Mouse (Mus musculus) embryonic facial prominence, embryonic 14.5 days (tissue): ENCODE measurements around the gene Prkch. TPM values are rescaled to one million over a fixed set of nuclear protein-coding genes. Genes with fewer than 3 reads are reported as not detected.

ENCODE experiments used
- ATAC-seq: fragments of 200-750 bp; cut with Nextera tagmentation; 2 replicates; pipeline ENCODE4 v1.8.0; 2017; ENCODE audit warnings: low read depth, moderate number of reproducible peaks, moderate TSS enrichment
- DNase-seq: peaks from one replicate; pipeline ENCODE4 v3.0.0-alpha.2; 2015; ENCODE audit warnings: low spot score
- H3K27ac ChIP-seq: fragments of 300-500 bp; sonication (generic); replicated peaks from 2 replicates; pipeline ENCODE4 v1.5.1; 2014; ENCODE audit warnings: low read depth, mild to moderate bottlenecking, low read length, moderate library complexity
- H3K27me3 ChIP-seq: fragments of 300-500 bp; sonication (generic); replicated peaks from 2 replicates; pipeline ENCODE4 v1.6.1; 2014; ENCODE audit warnings: low read length; ENCODE audit not compliant: control insufficient read depth, insufficient read depth
- H3K36me3 ChIP-seq: fragments of 300-500 bp; sonication (generic); 2 replicates; pipeline ENCODE4 v1.6.1; 2014; ENCODE audit warnings: low read length, mixed read lengths; ENCODE audit not compliant: control insufficient read depth, insufficient read depth
- H3K4me1 ChIP-seq: fragments of 300-500 bp; sonication (generic); 2 replicates; pipeline ENCODE4 v1.6.1; 2014; ENCODE audit warnings: antibody characterized with exemption, low read length; ENCODE audit not compliant: control insufficient read depth, insufficient read depth
- H3K4me2 ChIP-seq: fragments of 300-500 bp; sonication (generic); 2 replicates; pipeline ENCODE4 v1.6.1; 2014; ENCODE audit warnings: low read depth, mild to moderate bottlenecking, low read length, moderate library complexity, mixed read lengths
- H3K4me3 ChIP-seq: fragments of 300-500 bp; sonication (generic); 2 replicates; pipeline ENCODE4 v1.5.1; 2014; ENCODE audit warnings: low read depth, mild to moderate bottlenecking, low read length
- H3K9ac ChIP-seq: fragments of 300-500 bp; sonication (generic); 2 replicates; pipeline ENCODE4 v1.6.1; 2014; ENCODE audit warnings: low read depth, mild to moderate bottlenecking, low read length, moderate library complexity, mixed read lengths
- H3K9me3 ChIP-seq: fragments of 300-500 bp; sonication (generic); 2 replicates; pipeline ENCODE4 v1.6.1; 2016; ENCODE audit warnings: low read length; ENCODE audit not compliant: control insufficient read depth
- WGBS: fragments of 180-500 bp; shearing (Covaris S2); extraction: QIAGEN DNeasy Blood & Tissue Kit; methylation state at CpG from one replicate; pipeline ENCODE4 v1.1.7; 2014; 5-methylcytosine and 5-hydroxymethylcytosine counted together
- polyA plus RNA-seq: library from polyadenylated mRNA; unstranded; fragments of >200 nt; fragmentation: Nextera tagmentation; extraction: Ambion mirVana; gene quantifications from 2 replicates; pipeline ENCODE4 v1.2.1, GENCODE M21; 2014

Prkch gene
- polyA plus RNA-seq, 1 experiment from 2014 or later = 13.6 TPM

GRCm38 (mm10) chr12:73774793-73775385 lies 190.3 kb downstream of the Prkch start:
- Histone ChIP-seq H3K9me3 (no peaks in the 10 kb centered on the region), H3K27ac (peak overlapping the region; percentile 29), H3K9ac (no peak overlapping the region), H3K4me3 (no peak overlapping the region), H3K4me1 (0 out of 2 replicates have a peak, but pooled peaks cover 4% of the 10 kb centered on the region), H3K4me2 (no peak overlapping the region), H3K36me3 (no peaks in the 10 kb centered on the region), H3K27me3 (no peaks in the 10 kb centered on the region)
- DNase-seq (no peak), ATAC-seq (0 out of 2 replicates have a peak, but pooled peaks have one; percentile 56)
- 74% methylated on average over 7 of the region's 7 CpGs for WGBS

- no peak overlapping the region for H3K27ac ChIP-seq
- H3K9me3 ChIP-seq = no peaks in the 10 kb centered on the region
- no peaks in the 10 kb centered on the region for H3K36me3 ChIP-seq
- H3K9ac ChIP-seq = no peak overlapping the region
- ATAC-seq (no peak), DNase-seq (no peak)
- H3K4me1 ChIP-seq = 0 out of 2 replicates have a peak, but pooled peaks cover 5% of the 10 kb centered on the region
- no peak overlapping the region for H3K4me2 ChIP-seq
- 84% methylated on average over 6 of the region's 6 CpGs for WGBS
- H3K27me3 ChIP-seq = no peaks in the 10 kb centered on the region
- no peak overlapping the region for H3K4me3 ChIP-seq
Measured at GRCm38 (mm10) chr12:73776401-73776945, 191.9 kb downstream of the Prkch start.

- ATAC-seq (no peak), DNase-seq (no peak)
- Histone ChIP-seq H3K4me2 (no peak overlapping the region), H3K36me3 (no peaks in the 10 kb centered on the region), H3K9me3 (no peaks in the 10 kb centered on the region), H3K27ac (no peak overlapping the region), H3K27me3 (no peaks in the 10 kb centered on the region), H3K4me3 (no peak overlapping the region), H3K9ac (no peak overlapping the region), H3K4me1 (0 out of 2 replicates have a peak, but pooled peaks cover 5% of the 10 kb centered on the region)
- WGBS = 94% methylated on average over 11 of the region's 11 CpGs
Measured at GRCm38 (mm10) chr12:73777673-73778072, 193.1 kb downstream of the Prkch start.

- DNase-seq = peak; percentile 82
- Histone ChIP-seq H3K9ac (no peak overlapping the region), H3K4me1 (0 out of 2 replicates have a peak, but pooled peaks cover 5% of the 10 kb centered on the region), H3K4me2 (no peak overlapping the region), H3K9me3 (no peaks in the 10 kb centered on the region), H3K27ac (no peak overlapping the region), H3K27me3 (no peaks in the 10 kb centered on the region), H3K4me3 (no peak overlapping the region), H3K36me3 (no peaks in the 10 kb centered on the region)
- WGBS = 59% methylated on average over 13 of the region's 13 CpGs
- ATAC-seq = peak; percentile 84
Measured at GRCm38 (mm10) chr12:73779332-73780231, 195.0 kb downstream of the Prkch start.

- H3K4me3 ChIP-seq = no peak overlapping the region
- no peaks in the 10 kb centered on the region for H3K36me3 ChIP-seq
- DNase-seq = no peak
- H3K27ac ChIP-seq = no peak overlapping the region
- WGBS = 80% methylated on average over 6 of the region's 6 CpGs
- H3K27me3 ChIP-seq = no peaks in the 10 kb centered on the region
- no peaks in the 10 kb centered on the region for H3K9me3 ChIP-seq
- H3K4me1 ChIP-seq = 0 out of 2 replicates have a peak, but pooled peaks cover 9% of the 10 kb centered on the region
- H3K4me2 ChIP-seq = no peak overlapping the region
- ATAC-seq = no peak
- H3K9ac ChIP-seq = no peak overlapping the region
Measured at GRCm38 (mm10) chr12:73781425-73782032, 196.9 kb downstream of the Prkch start.

- Histone ChIP-seq H3K36me3 (no peaks in the 10 kb centered on the region), H3K27me3 (no peaks in the 10 kb centered on the region), H3K4me2 (no peak overlapping the region), H3K9me3 (no peaks in the 10 kb centered on the region), H3K9ac (no peak overlapping the region), H3K27ac (peak overlapping the region; percentile 50), H3K4me3 (no peak overlapping the region), H3K4me1 (peaks cover 19% of the 10 kb centered on the region)
- 54% methylated on average over 8 of the region's 8 CpGs for WGBS
- ATAC-seq (peak; percentile 93; the same call in 1 of the 2 replicates), DNase-seq (peak; percentile 93)
Measured at GRCm38 (mm10) chr12:73786909-73787308, 202.3 kb downstream of the Prkch start.

- H3K9ac ChIP-seq = no peak overlapping the region
- ATAC-seq (no peak), DNase-seq (no peak)
- no peaks in the 10 kb centered on the region for H3K27me3 ChIP-seq
- peaks cover 24% of the 10 kb centered on the region for H3K4me1 ChIP-seq
- no peaks in the 10 kb centered on the region for H3K36me3 ChIP-seq
- H3K9me3 ChIP-seq = no peaks in the 10 kb centered on the region
- H3K4me3 ChIP-seq = no peak overlapping the region
- H3K4me2 ChIP-seq = no peak overlapping the region
- no peak overlapping the region for H3K27ac ChIP-seq
- 44% methylated on average over 3 of the region's 3 CpGs for WGBS
Measured at GRCm38 (mm10) chr12:73788850-73789249, 204.3 kb downstream of the Prkch start.

GRCm38 (mm10) chr12:73790571-73791108 lies 206.0 kb downstream of the Prkch start:
- peaks cover 39% of the 10 kb centered on the region for H3K4me1 ChIP-seq
- WGBS = 36% methylated on average over 5 of the region's 5 CpGs
- DNase-seq = peak; percentile 67

More at GRCm38 (mm10) chr12:73790571-73791108, 206.0 kb downstream of the Prkch start:
- no peaks in the 10 kb centered on the region for H3K36me3 ChIP-seq
- H3K9me3 ChIP-seq = no peaks in the 10 kb centered on the region
- no peak overlapping the region for H3K9ac ChIP-seq
- no peak overlapping the region for H3K4me2 ChIP-seq
- no peak; the same call in 1 of the 2 replicates for ATAC-seq
- H3K27me3 ChIP-seq = no peaks in the 10 kb centered on the region
- H3K4me3 ChIP-seq = no peak overlapping the region
- H3K27ac ChIP-seq = peak overlapping the region; percentile 65
